Mouse (Mus musculus): ENCODE measurements around the gene Cecr2.

DNA sequence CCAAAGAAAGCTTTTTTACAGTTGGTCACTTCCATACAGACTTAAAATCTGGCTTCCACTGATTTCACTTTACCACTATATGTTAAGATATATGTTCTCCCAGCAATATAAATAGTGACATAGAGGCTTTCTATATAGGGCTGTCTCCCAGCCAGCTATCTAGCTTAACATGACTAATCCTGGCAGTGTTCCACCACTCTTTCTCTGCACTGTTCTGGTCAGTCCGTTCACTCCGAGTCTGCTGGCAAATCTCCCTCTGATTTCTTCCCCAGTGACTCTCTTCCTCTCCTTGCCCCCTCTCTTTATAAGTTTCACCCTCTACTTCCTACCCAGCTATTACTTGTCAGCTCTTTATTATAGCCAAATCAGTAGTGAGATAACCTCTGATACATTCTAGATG lies 59.8 kb downstream of the Cecr2 start:
- TF ChIP-seq EP300 (IDR thresholded peaks at IDR 0.05), result no peak
- TF ChIP-seq CTCF (IDR thresholded peaks at IDR 0.05), result no peak

Measured in lung, postnatal 0 days (tissue).